Mouse (Mus musculus) urinary bladder, adult 2 months (tissue): ENCODE data around the gene E2f4. TPM values are rescaled to one million over a fixed set of nuclear protein-coding genes. Genes with fewer than 3 reads are reported as not detected.
"Not testable (repeated sequence)": the region's sequence is repeated elsewhere in the genome, so short reads cannot be mapped to it uniquely, and the experiment has no call there.

Experiments used
- DNase-seq: peaks from one replicate; pipeline ENCODE4 v3.0.0; 2022; ENCODE audit warnings: low spot score
- polyA plus RNA-seq: library from polyadenylated mRNA; depleted of rRNA; stranded (reverse); fragments of >200 nt; gene quantifications from 2 replicates; pipeline ENCODE4 v1.2.3, GENCODE M21; 2012

E2f4 gene
- polyA plus RNA-seq, 1 experiment: 75.5 TPM

DNA sequence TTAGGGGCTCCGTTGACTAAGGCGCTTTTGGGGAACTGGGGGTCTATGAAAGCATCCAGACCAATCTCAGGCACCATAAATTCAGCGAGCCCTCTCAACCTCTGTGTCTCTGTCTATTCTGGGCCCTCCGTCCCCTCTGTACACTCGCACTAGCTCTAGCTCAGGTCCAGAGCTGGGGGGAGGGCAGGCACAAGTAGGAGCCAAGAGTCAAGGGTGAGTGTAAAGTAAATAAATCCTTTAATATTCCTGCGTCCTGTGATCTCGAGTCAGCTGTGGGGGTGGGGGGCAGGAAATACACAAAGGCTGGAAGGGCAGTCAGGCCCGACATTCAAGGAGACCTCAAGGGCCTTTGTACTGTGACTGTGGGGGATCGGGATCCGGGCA, 28.4 kb upstream of the E2f4 start:
- no peak for DNase-seq

DNA sequence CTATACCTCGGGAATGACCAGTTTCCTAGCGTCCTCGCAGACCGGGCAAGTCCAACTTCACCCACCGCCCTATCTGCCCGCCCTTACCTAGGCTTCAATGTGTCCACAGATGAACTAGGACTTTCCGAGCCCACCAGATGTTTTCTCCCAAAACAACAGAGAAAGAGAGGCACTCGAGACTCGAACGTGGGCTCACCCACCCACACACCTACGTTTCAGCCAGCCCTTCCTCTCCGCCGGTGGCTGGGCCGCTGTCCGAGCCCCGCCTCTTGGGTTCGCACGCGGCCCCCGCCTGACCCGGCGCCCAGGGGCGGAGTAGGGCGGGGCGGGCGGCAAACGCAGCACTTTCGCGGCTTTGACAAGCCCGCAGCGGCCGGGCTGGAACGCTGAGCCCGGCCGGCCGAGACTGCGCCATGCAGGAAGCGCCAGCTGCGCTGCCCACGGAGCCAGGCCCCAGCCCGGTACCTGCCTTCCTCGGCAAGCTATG, 28.0 kb upstream of the E2f4 start, which contains the start of gene Hsf4:
Gene Hsf4 (plus strand): TSS at position 341 of the 487 bp plus-strand sequence.
- DNase-seq: no peak

DNA sequence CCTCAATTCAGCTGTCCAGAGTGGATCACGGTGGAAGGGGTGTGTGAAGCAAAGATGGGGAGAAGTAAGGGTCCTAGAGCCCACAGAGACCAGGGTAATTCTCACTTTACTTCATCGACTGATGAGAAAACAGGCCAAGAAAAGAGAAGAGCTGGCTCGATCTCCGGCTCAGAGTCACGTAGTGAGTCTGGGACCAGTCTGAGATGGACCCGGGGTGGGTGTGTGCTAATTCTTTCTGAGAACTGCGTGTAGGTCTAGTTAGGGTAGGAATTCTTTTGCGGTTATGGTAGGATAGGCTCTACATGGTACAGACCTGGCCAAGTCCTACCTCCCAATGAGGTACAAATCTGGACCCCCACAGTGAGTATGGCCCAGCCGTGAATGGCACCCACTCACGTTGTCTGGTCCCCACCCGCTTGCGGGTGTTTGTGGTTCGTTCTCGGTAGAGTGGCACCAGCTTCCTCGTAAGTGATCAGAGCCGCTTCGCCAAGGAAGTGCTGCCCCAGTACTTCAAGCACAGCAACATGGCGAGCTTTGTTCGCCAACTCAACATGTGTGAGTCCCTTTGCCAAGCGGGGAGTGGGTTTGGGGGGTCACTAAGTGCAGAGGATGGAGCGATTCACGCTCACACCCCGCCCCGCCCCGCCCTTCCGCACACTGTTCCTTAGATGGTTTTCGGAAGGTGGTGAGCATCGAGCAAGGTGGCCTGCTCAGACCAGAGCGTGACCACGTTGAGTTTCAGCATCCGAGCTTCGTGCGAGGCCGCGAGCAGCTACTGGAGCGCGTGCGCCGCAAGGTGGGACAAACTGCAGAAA, 27.2 kb upstream of the E2f4 start:
- DNase-seq: no peak

DNA sequence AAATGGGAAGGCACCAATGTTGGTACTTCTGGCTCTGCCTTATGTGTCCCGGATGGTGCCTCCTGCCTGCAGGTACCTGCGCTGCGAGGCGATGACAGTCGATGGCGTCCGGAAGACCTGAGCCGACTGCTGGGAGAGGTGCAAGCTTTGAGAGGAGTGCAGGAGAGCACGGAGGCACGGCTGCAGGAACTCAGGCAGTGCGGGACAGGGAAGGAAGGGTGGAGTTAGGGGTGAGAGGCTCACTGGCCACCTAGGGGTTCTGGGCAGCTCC, 26.6 kb upstream of the E2f4 start:
- no peak for DNase-seq

DNA sequence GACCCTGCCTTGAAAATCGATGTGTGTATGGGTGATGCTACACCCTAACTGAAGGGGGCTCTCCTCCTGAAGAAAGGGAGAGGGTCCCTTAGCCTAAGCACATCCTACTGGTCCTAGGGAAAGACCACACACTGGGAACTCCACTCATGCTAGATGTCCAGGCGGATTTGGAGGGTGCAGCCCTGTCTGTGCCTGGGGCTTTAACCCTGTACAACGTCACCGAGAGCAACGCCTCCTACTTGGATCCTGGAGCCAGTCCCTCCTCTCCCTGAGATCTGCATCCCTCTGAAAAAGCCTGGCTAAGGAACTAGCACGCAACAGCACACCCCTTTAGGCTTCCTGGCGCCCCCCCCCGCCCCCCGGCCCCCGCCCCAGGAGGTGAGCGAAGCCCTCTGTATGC, 22.1 kb upstream of the E2f4 start:
- DNase-seq: no peak

DNA sequence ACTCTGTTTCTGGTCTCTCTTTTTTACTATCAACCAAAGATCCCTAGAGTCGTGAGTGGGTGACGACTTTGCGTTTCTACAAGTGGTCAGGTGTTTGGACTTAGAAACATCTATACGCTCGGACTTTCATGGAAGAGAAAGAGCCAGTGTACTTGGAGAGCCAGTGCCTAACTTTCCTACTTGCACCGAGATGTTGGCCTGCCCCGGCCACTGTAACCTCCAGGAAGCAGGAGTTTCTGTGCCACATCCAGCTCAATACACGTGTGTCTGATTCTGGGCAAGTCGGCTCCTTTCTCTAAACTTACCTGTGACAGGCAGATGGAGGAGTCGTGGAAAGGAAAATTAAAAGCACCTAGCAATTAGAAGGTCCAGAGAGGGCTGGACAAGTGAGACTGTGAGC, 21.6 kb upstream of the E2f4 start, which contains the start of gene Nol3:
Gene Nol3 (plus strand): TSS at position 301 of the 400 bp plus-strand sequence.
- no peak for DNase-seq

DNA sequence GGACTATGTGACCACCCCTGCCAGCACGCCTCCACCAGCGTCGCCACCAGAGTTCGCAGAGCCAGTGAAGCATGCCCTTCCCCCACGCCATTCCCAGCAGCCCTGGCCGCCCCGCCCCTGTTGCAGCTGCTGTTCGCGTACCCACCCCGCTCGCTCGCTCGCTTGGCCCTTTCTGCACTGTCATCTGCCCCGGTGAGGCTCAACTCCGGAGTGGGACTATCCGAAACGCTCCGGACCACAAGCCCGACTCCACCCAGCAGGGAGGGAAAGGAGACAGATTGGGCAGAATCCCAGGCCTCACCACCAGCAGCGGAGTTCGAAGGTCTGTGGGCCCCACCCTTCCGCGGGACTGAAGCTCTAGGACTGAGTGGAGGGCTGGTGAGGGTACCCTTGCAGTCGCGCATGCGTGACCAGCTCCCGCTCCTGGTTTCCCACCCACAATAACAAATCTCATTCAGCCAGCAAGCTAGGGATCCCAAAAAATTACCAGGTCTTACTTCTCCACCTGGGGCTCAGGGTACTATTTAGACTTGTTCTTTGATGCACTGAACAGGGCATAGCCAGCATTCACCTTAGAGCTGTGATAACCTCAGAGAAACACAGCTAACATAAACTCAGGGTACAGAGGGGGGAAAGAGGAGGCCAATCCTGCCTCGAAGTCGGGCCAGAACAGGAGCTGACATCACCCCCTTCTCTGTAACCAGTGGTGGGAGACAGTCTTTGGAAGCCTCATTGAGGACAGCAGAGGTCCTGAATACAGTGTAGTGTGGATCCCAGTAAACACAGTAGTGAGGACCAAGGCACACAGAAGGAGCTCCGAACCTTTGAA, 21.0 kb upstream of the E2f4 start:
- no peak for DNase-seq

DNA sequence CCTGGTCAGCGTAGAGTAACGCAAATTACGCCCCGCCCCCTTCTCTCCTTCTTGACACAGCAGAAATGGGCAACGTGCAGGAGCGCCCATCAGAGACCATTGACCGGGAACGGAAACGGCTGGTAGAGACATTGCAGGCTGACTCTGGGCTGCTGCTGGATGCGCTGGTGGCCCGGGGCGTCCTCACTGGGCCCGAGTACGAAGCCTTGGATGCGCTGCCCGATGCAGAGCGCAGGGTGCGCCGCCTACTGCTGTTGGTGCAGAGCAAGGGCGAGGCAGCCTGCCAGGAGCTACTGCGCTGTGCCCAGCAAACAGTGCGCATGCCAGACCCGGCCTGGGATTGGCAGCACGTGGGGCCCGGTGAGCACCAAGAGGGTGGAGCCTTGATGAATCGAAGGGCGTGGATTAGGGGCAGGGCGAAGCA, 18.5 kb upstream of the E2f4 start:
- DNase-seq: peak; percentile 74

DNA sequence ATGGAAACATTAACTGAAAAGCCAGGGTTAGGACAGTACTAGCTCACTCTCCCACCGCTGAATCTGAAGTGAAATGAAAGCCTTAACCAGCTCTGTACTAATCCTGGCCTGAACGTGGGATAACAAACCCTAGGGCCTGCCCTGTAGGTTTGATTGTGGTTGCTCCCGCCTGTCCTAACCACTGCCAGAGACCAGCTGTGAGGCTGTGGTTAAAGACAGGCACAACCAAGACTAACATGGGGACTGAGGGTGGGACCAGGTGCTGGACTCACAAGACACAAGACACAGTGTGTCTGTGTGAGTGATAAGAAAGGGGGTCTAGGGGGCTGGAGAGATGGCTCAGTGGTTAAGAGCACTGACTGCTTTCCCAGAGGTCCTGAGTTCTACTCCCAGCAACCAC, 16.9 kb upstream of the E2f4 start:
- no peak for DNase-seq

DNA sequence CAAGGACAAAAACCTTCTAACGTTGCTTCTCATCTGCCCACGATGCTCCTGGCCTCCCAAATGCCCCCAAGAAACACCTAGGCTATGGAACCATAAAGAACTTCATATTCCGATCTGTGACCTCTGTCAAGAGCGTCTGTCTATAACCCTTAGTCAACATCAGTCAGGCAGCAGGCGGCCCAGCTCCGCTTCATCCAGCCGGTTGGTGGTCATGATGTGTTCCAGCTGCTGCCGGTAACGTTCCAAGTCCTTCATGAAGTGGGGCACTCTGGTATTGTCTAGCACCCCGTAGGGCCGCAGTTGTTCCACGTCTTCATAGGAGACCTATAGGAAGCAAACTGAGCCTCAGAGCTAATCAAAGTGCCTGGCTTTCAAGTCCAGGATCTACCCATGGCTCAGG, 15.6 kb upstream of the E2f4 start:
- no peak for DNase-seq

DNA sequence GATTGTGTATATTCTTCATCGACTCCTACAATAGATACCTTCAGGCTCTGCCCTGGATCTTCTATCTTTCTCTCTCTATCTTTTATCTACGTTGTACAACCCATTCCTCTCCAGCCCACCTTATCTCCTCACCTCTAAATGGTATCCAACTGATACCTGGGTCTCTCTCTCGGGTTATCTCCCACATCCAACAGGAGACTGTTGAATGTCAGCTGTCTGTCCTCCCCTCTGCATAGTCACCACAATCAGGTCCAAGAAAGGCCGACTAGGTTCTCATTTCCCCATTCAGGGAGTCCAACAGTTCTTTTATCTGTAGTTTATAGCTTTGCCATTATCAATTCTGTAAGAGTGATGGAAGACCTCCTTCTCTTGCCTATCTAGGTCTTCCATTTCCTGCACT, 15.2 kb upstream of the E2f4 start:
- DNase-seq: no peak

DNA sequence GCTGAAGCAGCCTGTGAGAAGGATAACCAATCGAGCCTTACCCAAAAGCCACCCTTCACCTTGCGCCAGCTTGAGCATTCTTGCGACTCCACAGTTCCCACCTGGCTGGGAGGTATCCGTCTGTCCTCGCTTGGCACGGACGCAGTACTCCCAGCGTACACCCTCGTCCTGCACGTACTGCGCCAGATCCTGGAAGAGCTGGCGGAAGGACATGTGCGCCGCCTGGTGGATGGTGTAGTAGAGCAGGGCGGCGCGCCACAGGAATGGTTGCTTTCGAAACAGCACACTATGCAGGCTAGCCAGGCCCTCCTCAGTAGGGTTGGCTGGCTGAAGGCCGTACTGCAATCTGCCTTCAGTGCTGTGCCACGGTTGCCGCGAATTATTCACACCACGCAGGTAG, 14.4 kb upstream of the E2f4 start:
- no peak for DNase-seq

DNA sequence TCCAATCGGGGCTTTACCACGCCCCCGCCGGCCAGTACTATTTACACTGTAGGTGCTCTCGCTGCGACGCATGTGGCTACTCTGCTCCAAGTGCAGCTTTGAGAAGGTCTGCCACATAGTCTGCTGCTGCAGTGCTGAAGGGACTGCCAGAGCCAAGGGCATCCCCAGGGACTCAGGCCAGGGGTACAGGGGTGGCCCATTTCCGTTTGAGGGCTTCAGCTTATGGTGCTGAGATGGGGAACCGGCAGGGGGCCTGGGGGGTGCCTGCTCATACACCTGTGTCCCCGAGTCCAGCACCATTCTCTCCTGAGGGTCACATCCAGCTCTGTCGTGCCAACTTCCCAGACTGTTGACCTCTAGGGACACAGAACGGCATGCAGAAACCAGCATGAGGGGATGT, 11.9 kb upstream of the E2f4 start:
- no peak for DNase-seq

DNA sequence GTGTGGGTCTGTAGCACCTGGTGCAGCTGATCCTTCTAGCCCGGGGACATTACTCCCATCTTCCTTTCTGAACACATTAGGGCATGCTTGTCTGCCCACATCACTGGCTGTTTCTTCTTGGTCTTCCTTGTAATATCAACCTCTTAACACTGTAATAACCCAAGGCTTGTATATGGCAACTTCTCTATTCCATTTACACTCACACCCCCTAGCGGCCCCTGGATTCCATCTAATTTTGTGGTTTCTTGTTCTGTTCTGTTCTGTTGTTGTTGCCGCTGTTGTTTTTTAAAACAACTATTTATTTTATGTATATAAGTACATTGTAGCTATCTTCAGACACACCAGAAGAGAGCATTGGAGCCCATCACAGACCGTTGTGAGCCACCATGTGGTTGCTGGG, 10.6 kb upstream of the E2f4 start:
- DNase-seq: no peak

DNA sequence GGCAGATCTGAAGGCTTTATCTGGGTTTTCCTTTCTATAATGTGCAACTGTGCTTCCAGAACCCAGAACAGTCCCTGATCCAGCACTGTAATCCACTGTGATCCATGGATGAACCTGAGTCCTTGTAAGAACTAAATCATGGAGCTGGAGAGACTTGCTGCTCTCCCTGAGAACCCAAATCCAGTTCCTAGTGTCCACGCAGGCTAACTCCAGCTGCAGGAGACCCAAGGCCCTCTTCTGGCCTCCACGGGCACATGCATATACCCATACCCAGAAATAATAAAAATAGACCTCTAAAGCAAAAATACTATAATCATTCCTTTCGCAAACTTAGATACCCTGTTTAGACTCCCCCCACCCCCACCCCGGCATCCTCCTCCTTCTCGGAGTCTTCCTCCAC, 9.2 kb upstream of the E2f4 start:
- DNase-seq: no peak

DNA sequence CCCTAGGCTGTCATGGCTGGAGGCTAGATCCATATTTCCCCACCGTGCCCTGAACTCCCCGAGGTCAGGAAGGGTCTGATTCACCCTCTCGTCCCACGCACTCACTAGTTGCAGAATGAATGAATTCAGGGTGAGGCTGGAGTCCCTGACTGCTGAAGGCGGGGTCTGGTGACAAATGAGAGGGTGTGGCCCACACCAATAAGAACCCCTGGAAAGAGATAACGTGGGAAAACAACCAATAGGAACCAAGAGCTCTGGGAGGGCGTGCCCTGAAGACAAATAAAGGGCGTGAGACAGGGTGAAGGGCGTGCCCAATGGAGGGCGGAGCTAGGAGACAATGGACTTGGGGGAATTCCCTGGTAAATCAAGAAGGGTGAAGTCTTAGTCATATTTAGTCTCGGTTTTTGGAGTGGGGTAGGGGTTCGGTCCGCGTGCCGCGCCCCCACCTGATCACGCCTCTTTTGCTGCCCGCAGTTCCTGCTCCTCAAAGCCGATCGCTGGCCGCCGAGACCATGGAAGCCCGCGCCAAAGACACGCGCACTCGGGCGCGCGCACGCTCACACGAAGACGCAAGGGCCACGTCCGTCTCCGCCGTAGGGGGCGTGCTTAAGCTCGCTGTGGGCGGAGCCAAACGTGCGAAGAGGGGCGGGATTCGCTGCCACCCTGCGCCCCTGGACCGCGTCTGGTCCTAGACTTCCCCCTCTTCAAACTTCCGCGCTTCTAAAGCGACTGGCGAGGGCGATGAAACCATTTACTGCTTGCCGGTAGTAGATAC, 8.3 kb upstream of the E2f4 start:
- DNase-seq: peak; percentile 79

DNA sequence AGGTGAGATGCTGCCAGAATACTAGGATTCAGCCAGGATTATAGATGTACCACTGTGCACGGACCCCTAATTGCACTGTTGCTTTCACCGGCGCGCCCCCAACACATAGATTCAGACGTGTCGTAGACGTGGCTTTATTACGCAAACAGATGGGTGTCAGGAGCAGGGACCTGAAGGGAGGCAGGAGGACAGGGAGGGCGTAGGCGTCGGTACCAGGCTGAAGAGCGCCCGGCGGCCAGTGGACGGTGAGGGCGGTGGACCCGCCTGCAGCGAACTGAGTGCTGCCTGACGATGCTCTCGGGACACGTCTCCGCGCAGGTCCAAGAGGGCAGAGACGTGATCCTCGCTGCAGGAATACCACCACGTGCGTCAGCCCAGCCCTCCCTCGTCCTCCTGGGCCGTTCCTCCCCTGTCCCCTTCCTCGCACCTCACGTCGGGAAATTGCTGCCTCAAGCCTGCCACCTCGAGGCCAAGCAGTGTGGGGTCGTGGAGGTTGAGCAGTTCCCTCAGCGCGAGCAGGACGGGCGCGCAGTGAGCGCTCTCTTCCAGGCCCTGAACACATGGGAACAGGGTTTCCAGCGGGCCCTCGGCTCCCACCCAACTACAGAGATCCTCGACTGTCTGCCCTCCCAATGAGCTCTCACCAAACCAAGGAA, 7.5 kb upstream of the E2f4 start, which contains the start of gene 4931428F04Rik:
Gene 4931428F04Rik (minus strand): TSS at position 60 of the 656 bp plus-strand sequence.
- no peak for DNase-seq

DNA sequence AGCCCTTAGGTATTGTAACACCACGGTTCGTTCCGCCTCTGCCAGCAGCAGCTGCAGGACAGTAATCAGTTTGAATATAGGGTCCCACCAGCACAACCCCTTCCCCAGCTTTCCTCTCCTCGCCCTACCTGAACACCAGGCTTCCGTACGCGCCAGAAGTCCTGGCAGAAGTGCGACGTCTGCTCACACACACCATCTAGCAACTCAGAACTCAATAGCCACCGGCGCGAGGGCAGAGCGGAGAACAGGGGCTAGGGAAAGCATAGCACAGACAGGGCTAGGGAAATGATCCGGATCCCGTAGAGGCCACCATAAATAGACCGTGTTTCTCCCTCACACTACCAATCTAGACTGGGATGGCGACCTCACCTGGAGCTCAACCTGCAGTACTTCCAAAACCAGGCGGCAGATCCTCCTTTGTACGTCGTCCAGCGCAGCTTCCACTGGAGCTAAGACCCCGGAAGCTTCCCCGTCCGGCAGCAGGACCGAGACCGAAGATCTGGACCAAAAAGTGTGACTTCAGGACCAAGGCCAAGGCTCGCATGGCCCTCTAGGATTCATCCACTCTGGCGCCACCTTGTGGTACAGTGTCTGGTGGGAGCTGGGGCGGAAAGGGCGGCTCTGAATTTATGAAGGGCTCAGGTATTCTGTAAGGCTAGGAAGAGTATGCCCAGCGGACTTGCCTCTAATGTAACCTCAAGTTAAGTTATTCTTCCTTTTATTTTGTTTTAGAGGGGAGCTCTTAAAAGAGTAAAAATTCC, 6.7 kb upstream of the E2f4 start:
- DNase-seq: peak; percentile 72

DNA sequence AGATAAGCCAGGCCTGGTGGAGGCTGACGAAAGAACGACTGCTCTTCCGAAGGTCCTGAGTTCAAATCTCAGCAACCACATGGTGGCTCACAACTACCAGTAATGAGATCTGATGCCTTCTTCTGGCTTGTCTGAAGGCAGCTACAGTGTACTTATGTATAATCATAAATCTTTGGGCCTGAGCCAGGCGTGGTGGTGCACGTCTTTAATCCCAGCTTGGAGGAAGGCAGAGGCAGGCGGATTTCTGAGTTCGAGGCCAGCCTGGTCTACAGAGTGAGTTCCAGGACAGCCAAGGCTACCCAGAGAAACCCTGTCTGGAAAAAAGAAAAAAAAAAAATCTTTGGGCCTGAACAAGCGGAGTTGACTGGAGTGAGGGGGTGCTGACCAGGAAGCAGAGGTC, 6.1 kb upstream of the E2f4 start:
- DNase-seq: not testable (repeated sequence)

DNA sequence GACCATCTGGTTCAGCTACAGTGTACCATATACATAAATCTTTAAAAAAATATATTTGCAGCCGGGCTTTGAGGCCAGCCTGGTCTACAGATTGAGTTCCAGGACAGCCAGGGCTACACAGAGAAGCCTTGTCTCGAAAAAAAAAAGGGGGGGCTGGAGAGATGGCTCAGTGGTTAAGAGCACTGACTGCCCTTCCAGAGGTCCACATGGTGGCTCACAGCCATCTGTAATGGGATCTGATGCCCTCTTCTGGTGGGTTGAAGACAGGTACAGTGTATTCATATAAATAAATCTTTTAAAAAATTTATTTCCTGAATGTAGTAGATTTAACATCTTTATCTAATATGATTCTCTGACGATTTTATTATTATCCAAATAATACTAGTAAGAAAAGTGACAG, 5.7 kb upstream of the E2f4 start:
- not testable (repeated sequence) for DNase-seq

DNA sequence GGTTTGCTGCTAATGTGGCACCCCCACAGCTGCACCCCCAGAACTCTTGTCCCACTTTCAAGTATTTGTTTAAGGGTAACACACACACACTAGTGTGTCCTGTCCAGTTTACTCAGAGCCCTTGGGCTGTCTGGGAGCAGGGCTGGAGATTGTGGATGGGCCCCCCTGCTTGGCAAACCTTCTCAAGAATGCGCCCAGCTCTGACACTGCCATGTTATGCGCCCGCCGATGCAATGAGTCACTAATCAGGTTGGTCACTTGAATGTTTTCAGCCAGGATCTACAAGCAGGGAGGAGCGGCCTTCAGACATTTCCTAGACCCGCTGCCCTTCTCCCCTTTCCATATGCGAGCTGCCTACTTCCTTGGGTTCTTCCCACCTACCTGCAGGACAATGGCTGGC, 5.0 kb upstream of the E2f4 start:
- DNase-seq: no peak
